Mouse (Mus musculus) heart, embryonic 16.5 days (tissue): ENCODE measurements around the gene Nol12. TPM values are rescaled to one million over a fixed set of nuclear protein-coding genes. Genes with fewer than 3 reads are reported as not detected.

Experiments used
- ATAC-seq: fragments of 200-750 bp; cut with Nextera tagmentation; replicated peaks from 2 replicates; pipeline ENCODE4 v1.8.0; 2017; ENCODE audit warnings: moderate number of reproducible peaks; ENCODE audit not compliant: insufficient read depth, low FRiP score; ENCODE audit errors: extremely low read depth
- H3K27ac ChIP-seq: fragments of 300-500 bp; sonication (generic); 2 replicates; pipeline ENCODE4 v1.5.1; 2014; ENCODE audit warnings: mild to moderate bottlenecking, low read length, control low read depth, moderate library complexity
- H3K27me3 ChIP-seq: fragments of 300-500 bp; sonication (generic); 2 replicates; pipeline ENCODE4 v1.6.1; 2014; ENCODE audit warnings: low read length, mixed read lengths; ENCODE audit not compliant: control insufficient read depth, insufficient read depth
- H3K36me3 ChIP-seq: fragments of 300-500 bp; sonication (generic); 2 replicates; pipeline ENCODE4 v1.6.1; 2014; ENCODE audit not compliant: control insufficient read depth, insufficient read depth
- H3K4me1 ChIP-seq: fragments of 300-500 bp; sonication (generic); 2 replicates; pipeline ENCODE4 v1.6.1; 2014; ENCODE audit warnings: low read length, mixed read lengths; ENCODE audit not compliant: control insufficient read depth, insufficient read depth
- H3K4me2 ChIP-seq: fragments of 300-500 bp; sonication (generic); 2 replicates; pipeline ENCODE4 v1.6.1; 2014; ENCODE audit warnings: low read depth, mild to moderate bottlenecking, control low read depth, low read length
- H3K4me3 ChIP-seq: fragments of 300-500 bp; sonication (generic); 2 replicates; pipeline ENCODE4 v1.5.1; 2014; ENCODE audit warnings: mild to moderate bottlenecking, control low read depth, low read length
- H3K9ac ChIP-seq: fragments of 300-500 bp; sonication (generic); 2 replicates; pipeline ENCODE4 v1.6.1; 2014; ENCODE audit warnings: low read length, control low read depth
- H3K9me3 ChIP-seq: fragments of 300-500 bp; sonication (generic); replicated peaks from 2 replicates; pipeline ENCODE4 v1.6.1; 2016; ENCODE audit warnings: low read length; ENCODE audit not compliant: control insufficient read depth
- WGBS: fragments of 180-500 bp; shearing (Covaris S2); extraction: QIAGEN DNeasy Blood & Tissue Kit; methylation state at CpG from one replicate; pipeline ENCODE4 v1.1.7; 2014; 5-methylcytosine and 5-hydroxymethylcytosine counted together
- polyA plus RNA-seq: library from polyadenylated mRNA; unstranded; fragments of >200 nt; fragmentation: Nextera tagmentation; extraction: Ambion mirVana; gene quantifications from 2 replicates; pipeline ENCODE4 v1.2.1, GENCODE M21; 2015

The Nol12 gene
- polyA plus RNA-seq, 1 experiment from 2014 or later, result 33.7 TPM

GRCm38 (mm10) chr15:78914091-78914822 lies 20.5 kb upstream of the Nol12 start:
- peak overlapping the region; percentile 80 for H3K9ac ChIP-seq

GRCm38 (mm10) chr15:78914823-78915659 lies 19.7 kb upstream of the Nol12 start:
- H3K36me3 ChIP-seq, result peaks cover 9% of the 10 kb centered on the region; the same call in 1 of the 2 replicates
- no peaks in the 10 kb centered on the region for H3K9me3 ChIP-seq
- H3K27ac ChIP-seq, result no peak overlapping the region
- H3K4me1 ChIP-seq, result peaks cover 17% of the 10 kb centered on the region
- H3K9ac ChIP-seq, result peak overlapping the region; percentile 80
- H3K4me2 ChIP-seq, result peak overlapping the region; percentile 95
- 48% methylated on average over 8 of the region's 8 CpGs for WGBS
- no peaks in the 10 kb centered on the region for H3K27me3 ChIP-seq
- peak overlapping the region; percentile 65 for H3K4me3 ChIP-seq
- ATAC-seq, result no peak

More at GRCm38 (mm10) chr15:78914091-78914822, 20.5 kb upstream of the Nol12 start:
- Histone ChIP-seq H3K9me3 (no peaks in the 10 kb centered on the region), H3K4me3 (peak overlapping the region; percentile 65), H3K4me2 (peak overlapping the region; percentile 95), H3K4me1 (peaks cover 17% of the 10 kb centered on the region), H3K36me3 (peaks cover 6% of the 10 kb centered on the region; the same call in 1 of the 2 replicates), H3K27ac (peak overlapping the region; percentile 76), H3K27me3 (no peaks in the 10 kb centered on the region)
- under 1% methylated on average over 83 of the region's 87 CpGs for WGBS
- ATAC-seq, result peak; percentile 58

GRCm38 (mm10) chr15:78915660-78916017 lies 19.1 kb upstream of the Nol12 start:
- Histone ChIP-seq H3K27me3 (no peaks in the 10 kb centered on the region), H3K4me3 (0 out of 2 replicates have a peak overlapping the region, but pooled peaks have one; percentile 0), H3K9me3 (no peaks in the 10 kb centered on the region), H3K4me1 (peaks cover 17% of the 10 kb centered on the region), H3K27ac (no peak overlapping the region), H3K36me3 (peaks cover 8% of the 10 kb centered on the region; the same call in 1 of the 2 replicates), H3K4me2 (peak overlapping the region; percentile 95), H3K9ac (no peak overlapping the region)
- WGBS, result 5% methylated on average over 8 of the region's 8 CpGs
- ATAC-seq, result 0 out of 2 replicates have a peak, but pooled peaks have one; percentile 10

GRCm38 (mm10) chr15:78916052-78916826 lies 18.5 kb upstream of the Nol12 start:
- Histone ChIP-seq H3K9me3 (no peaks in the 10 kb centered on the region), H3K4me1 (peaks cover 17% of the 10 kb centered on the region), H3K9ac (no peak overlapping the region), H3K27me3 (no peaks in the 10 kb centered on the region), H3K36me3 (peaks cover 4% of the 10 kb centered on the region; the same call in 1 of the 2 replicates), H3K27ac (no peak overlapping the region), H3K4me2 (peak overlapping the region; percentile 95), H3K4me3 (0 out of 2 replicates have a peak overlapping the region, but pooled peaks have one; percentile 0)
- 73% methylated on average over 12 of the region's 12 CpGs for WGBS
- no peak for ATAC-seq

DNA sequence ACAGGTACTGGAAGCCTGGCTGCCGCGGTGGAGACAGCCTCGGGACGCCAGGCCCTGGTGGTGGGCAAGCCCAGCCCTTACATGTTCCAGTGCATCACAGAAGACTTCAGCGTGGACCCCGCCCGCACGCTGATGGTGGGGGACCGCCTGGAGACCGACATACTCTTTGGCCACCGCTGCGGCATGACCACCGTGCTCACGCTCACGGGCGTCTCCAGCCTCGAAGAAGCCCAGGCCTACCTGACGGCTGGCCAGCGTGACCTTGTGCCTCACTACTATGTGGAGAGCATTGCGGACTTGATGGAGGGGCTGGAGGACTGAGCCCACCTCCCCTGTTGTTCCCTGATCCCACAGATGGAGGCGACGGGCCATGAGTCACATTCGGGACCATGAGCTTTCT lies 16.6 kb upstream of the Nol12 start:
- Histone ChIP-seq H3K36me3 (peaks cover 3% of the 10 kb centered on the region; the same call in 1 of the 2 replicates), H3K4me1 (peaks cover 17% of the 10 kb centered on the region), H3K9me3 (no peaks in the 10 kb centered on the region), H3K4me3 (no peak overlapping the region), H3K27ac (no peak overlapping the region), H3K4me2 (no peak overlapping the region), H3K27me3 (no peaks in the 10 kb centered on the region), H3K9ac (no peak overlapping the region)
- WGBS, result 90% methylated on average over 23 of the region's 23 CpGs
- ATAC-seq, result no peak

DNA sequence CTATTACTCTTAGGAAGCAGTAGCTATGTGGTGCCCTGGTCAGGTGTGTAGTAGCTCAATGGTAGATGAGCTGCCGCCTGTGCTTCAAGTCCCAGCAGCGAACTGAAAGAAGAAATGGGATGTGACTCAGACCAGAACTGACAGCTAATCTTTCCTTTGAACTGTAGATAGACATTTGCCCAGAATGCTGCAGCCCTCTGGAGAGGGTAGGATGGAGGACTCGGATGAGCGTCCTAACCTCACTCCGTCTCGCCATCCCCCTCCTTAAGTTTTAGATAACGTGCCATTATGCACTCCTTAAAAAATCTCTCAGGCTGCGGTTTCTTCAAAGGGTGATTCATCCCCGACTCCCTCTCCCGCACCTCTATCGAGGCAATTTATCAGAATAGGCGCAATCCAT lies 14.8 kb upstream of the Nol12 start:
- WGBS, result 60% methylated on average over 12 of the region's 12 CpGs
- no peak overlapping the region for H3K4me3 ChIP-seq
- H3K36me3 ChIP-seq, result peaks cover 3% of the 10 kb centered on the region; the same call in 1 of the 2 replicates
- H3K27me3 ChIP-seq, result no peaks in the 10 kb centered on the region
- ATAC-seq, result no peak
- no peak overlapping the region for H3K9ac ChIP-seq
- no peaks in the 10 kb centered on the region for H3K9me3 ChIP-seq
- H3K4me2 ChIP-seq, result no peak overlapping the region
- no peak overlapping the region for H3K27ac ChIP-seq
- H3K4me1 ChIP-seq, result peaks cover 12% of the 10 kb centered on the region

- Histone ChIP-seq H3K36me3 (peaks cover 3% of the 10 kb centered on the region; the same call in 1 of the 2 replicates), H3K4me2 (no peak overlapping the region), H3K4me3 (no peak overlapping the region), H3K4me1 (peaks cover 26% of the 10 kb centered on the region), H3K27me3 (no peaks in the 10 kb centered on the region), H3K27ac (no peak overlapping the region), H3K9ac (no peak overlapping the region), H3K9me3 (no peaks in the 10 kb centered on the region)
- no peak for ATAC-seq
- 75% methylated on average over 7 of the region's 7 CpGs for WGBS
Observed at GRCm38 (mm10) chr15:78922700-78923099, 12.0 kb upstream of the Nol12 start.

DNA sequence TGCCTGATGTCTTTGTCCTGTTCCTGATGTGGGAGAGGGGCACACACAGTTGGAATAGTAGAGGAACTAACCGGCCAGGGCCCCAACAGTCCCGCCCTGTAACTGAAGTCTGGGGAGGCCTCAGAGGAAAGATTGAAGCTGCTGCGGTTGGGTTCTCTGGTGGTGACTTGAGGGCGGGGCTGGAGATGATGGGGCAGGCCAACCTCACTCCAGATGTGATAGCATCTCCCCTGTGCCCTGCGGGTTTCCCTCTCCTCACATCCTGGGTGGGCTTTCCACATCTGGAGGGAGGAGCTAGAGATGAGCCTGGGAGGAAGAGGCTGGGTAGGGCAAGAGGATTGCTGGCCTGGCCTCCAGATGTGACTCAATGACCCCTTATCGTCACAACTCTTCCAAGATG lies 11.1 kb upstream of the Nol12 start:
- Histone ChIP-seq H3K36me3 (peaks cover 3% of the 10 kb centered on the region; the same call in 1 of the 2 replicates), H3K27ac (0 out of 2 replicates have a peak overlapping the region, but pooled peaks have one; percentile 6), H3K4me3 (no peak overlapping the region), H3K4me2 (no peak overlapping the region), H3K9ac (no peak overlapping the region), H3K9me3 (no peaks in the 10 kb centered on the region), H3K27me3 (no peaks in the 10 kb centered on the region), H3K4me1 (peaks cover 29% of the 10 kb centered on the region)
- WGBS, result 65% methylated on average over 6 of the region's 6 CpGs
- no peak for ATAC-seq
